Mouse (Mus musculus): ENCODE results near the gene Lsamp. TPM values are rescaled to one million over a fixed set of nuclear protein-coding genes. Genes with fewer than 3 reads are reported as not detected.

The Lsamp gene
- polyA plus RNA-seq, 1 experiment from 2014 or later = 106 TPM

DNA sequence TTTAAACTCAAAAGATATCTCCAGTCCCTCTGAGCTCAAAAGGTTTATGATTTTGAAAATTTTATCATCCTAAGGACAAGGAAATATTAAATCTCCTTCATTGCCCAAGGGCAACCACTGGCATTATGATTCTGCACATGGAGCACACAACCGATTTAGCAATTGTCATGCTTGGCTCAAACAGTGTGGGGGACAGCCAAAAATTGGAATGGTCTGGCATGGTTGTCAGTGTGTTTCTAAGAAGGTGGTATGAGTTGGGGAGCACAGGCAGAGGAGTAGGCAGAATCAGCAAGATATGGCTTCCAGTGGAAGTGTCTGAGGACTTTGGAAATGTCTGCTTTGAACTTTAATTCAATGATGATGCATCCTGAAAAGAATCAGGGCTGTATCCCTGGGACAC is 1639.7 kb downstream of the Lsamp start:
- H3K36me3 ChIP-seq (ENCODE audit: control insufficient read depth, insufficient read depth, low read length) = no peaks in the 10 kb centered on the region
- no peak overlapping the region for H3K27ac ChIP-seq (ENCODE audit: low read length)
- no peak overlapping the region for H3K9ac ChIP-seq (ENCODE audit: low read depth, low read length)
- no peak overlapping the region for H3K4me2 ChIP-seq (ENCODE audit: low read length)
- peaks cover 8% of the 10 kb centered on the region for H3K4me1 ChIP-seq (ENCODE audit: control insufficient read depth, insufficient read depth, low read length)
- no peaks in the 10 kb centered on the region for H3K9me3 ChIP-seq (replicated peaks; ENCODE audit: control insufficient read depth, low read length, poor library complexity, severe bottlenecking)
- ATAC-seq = no peak
- 66% methylated on average over 1 of the region's 1 CpGs for WGBS
- H3K27me3 ChIP-seq (ENCODE audit: control insufficient read depth, insufficient read depth, low read depth, low read length) = no peaks in the 10 kb centered on the region
- H3K4me3 ChIP-seq (ENCODE audit: low read depth, low read length) = no peak overlapping the region

DNA sequence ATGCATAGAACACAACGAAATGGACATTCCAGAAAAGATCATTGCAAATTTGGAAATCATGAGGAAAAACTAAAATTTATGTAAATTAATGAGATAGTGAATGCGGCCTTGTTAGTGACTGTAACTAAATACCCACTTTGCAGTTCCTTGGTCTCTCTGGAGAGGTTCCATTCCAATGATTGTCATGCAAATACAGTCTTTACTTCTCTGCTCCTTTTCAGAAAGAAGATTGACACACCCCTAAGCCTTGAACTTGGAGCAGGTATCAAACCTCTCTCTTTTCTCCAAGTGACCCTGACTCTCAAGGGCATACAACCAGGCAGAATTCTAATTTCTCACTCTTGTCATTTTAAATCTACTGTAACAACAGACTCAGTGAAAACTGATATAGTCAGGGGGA is 1649.7 kb downstream of the Lsamp start:
- Histone ChIP-seq H3K36me3 (ENCODE audit: control insufficient read depth, insufficient read depth, low read length) (no peaks in the 10 kb centered on the region), H3K9ac (ENCODE audit: low read depth, low read length) (no peak overlapping the region), H3K9me3 (replicated peaks; ENCODE audit: control insufficient read depth, low read length, poor library complexity, severe bottlenecking) (no peaks in the 10 kb centered on the region), H3K4me1 (ENCODE audit: control insufficient read depth, insufficient read depth, low read length) (peaks cover 2% of the 10 kb centered on the region; the same call in 1 of the 2 replicates), H3K4me3 (ENCODE audit: low read depth, low read length) (no peak overlapping the region), H3K4me2 (ENCODE audit: low read length) (no peak overlapping the region), H3K27ac (ENCODE audit: low read length) (no peak overlapping the region), H3K27me3 (ENCODE audit: control insufficient read depth, insufficient read depth, low read depth, low read length) (no peaks in the 10 kb centered on the region)
- ATAC-seq = no peak
- 23% methylated on average over 2 of the region's 2 CpGs for WGBS

DNA sequence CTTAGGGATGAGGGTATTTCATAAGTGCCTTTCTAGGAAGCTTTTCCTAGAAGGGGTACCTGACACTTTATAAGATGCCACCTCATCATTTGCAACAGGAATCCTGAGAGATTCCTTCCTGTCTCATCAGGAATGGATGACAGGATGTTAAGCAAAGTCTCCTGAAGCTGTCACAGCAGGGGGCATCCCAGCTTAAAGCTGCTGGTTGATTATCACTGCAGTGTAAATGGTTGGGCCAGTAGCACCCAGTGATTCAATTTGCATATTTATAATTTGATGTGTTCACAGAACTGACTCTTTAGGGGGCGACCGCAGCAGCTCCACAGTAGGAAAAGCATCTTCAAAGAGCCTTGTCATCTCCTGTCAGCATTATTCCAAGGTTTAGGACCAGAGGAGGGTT is 1656.7 kb downstream of the Lsamp start:
- H3K27me3 ChIP-seq (ENCODE audit: control insufficient read depth, insufficient read depth, low read depth, low read length) = no peaks in the 10 kb centered on the region
- peak; percentile 32; the same call in 1 of the 2 replicates for ATAC-seq
- 25% methylated on average over 2 of the region's 2 CpGs for WGBS

DNA sequence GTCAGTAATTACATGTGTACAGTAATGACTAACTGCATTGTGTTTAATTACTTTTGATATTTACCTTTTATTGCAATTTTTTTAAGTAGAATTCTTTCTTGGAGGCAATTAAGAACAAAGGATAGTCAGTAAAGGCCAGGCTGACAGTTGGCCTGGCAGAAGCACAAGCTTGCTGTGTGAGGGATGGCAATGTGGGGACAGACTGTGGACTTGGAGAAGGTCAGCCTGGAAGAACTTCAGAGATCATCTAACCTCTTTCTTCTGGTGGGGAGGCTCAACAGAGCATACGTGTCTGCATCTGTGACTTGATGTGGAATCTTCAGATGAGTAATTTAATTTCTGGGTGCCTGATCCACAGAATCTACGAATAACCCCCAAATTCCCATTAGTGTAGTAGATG is 1669.1 kb downstream of the Lsamp start:
- Histone ChIP-seq H3K9me3 (replicated peaks; ENCODE audit: control insufficient read depth, low read length, poor library complexity, severe bottlenecking) (no peaks in the 10 kb centered on the region), H3K4me3 (ENCODE audit: low read depth, low read length) (no peak overlapping the region), H3K27ac (ENCODE audit: low read length) (no peak overlapping the region), H3K9ac (ENCODE audit: low read depth, low read length) (no peak overlapping the region), H3K36me3 (ENCODE audit: control insufficient read depth, insufficient read depth, low read length) (no peaks in the 10 kb centered on the region), H3K4me2 (ENCODE audit: low read length) (no peak overlapping the region), H3K4me1 (ENCODE audit: control insufficient read depth, insufficient read depth, low read length) (no peaks in the 10 kb centered on the region), H3K27me3 (ENCODE audit: control insufficient read depth, insufficient read depth, low read depth, low read length) (no peaks in the 10 kb centered on the region)
- WGBS = 87% methylated on average over 2 of the region's 2 CpGs
- ATAC-seq = no peak

More for the DNA sequence above, 1656.7 kb downstream of the Lsamp start:
- H3K9ac ChIP-seq (ENCODE audit: low read depth, low read length) = no peak overlapping the region
- peaks cover under 1% of the 10 kb centered on the region; the same call in 1 of the 2 replicates for H3K4me1 ChIP-seq (ENCODE audit: control insufficient read depth, insufficient read depth, low read length)
- no peak overlapping the region for H3K27ac ChIP-seq (ENCODE audit: low read length)
- H3K4me3 ChIP-seq (ENCODE audit: low read depth, low read length) = no peak overlapping the region
- no peaks in the 10 kb centered on the region for H3K36me3 ChIP-seq (ENCODE audit: control insufficient read depth, insufficient read depth, low read length)
- H3K9me3 ChIP-seq (replicated peaks; ENCODE audit: control insufficient read depth, low read length, poor library complexity, severe bottlenecking) = no peaks in the 10 kb centered on the region
- no peak overlapping the region for H3K4me2 ChIP-seq (ENCODE audit: low read length)

DNA sequence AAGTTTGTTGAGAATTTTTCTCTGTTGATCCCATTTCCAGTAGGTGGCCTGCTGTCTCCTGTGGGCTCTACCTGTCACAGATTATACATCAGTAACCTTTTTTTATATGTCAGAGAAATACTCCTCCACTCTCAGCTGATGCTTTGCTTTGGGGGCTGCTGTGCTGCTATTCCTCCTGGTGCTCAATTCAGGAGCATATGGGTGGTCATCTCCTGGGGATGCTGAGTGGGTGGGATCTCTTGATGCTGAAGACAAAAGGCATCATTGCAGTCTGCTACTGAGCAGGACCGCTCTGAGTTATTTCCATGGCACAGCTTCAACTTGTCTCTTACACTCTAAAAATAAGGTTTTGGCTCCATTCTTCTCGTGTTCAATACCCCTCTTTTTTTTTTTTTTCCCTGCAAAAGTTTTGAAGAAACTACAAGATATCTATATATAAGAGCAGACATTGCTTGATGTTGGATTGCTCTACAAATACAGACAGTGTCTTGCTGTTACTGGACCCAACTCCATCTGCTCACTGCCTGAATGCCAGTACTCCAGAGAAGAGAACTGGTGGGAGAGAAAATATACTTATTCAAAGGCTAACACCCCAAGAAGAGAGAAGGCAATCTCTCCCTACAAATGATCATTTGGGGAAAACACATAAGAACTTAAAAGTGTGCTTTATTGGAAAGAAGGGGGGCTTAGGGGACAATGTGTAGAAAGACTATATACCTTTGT is 1690.3 kb downstream of the Lsamp start:
- H3K4me1 ChIP-seq (ENCODE audit: control insufficient read depth, insufficient read depth, low read length) = no peaks in the 10 kb centered on the region
- no peaks in the 10 kb centered on the region for H3K27me3 ChIP-seq (ENCODE audit: control insufficient read depth, insufficient read depth, low read depth, low read length)
- no peaks in the 10 kb centered on the region for H3K9me3 ChIP-seq (replicated peaks; ENCODE audit: control insufficient read depth, low read length, poor library complexity, severe bottlenecking)
- no peak overlapping the region for H3K27ac ChIP-seq (ENCODE audit: low read length)
- no peak overlapping the region for H3K4me3 ChIP-seq (ENCODE audit: low read depth, low read length)
- WGBS = 78% methylated on average over 2 of the region's 2 CpGs
- no peak overlapping the region for H3K4me2 ChIP-seq (ENCODE audit: low read length)
- H3K9ac ChIP-seq (ENCODE audit: low read depth, low read length) = no peak overlapping the region
- ATAC-seq = no peak
- H3K36me3 ChIP-seq (ENCODE audit: control insufficient read depth, insufficient read depth, low read length) = no peaks in the 10 kb centered on the region

DNA sequence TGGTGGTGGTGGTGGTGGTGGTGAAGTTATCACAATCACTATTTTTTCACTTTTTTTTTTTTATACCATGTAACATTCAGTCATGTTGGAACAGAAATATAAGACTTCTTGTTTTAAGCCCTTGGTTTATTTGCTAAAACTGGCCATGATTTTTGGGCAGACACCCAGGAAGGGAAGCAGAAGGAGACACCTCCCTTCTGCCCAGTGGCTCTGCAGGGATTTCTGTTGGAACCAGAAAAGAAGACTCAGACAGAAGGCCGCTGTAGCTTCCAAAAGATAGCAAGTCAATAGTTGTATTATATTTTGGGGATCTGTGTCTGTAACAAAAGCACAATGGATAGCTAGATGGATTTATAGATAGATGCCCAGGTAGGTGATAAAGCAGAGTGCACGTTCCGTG is 1691.6 kb downstream of the Lsamp start:
- H3K4me3 ChIP-seq (ENCODE audit: low read depth, low read length) = no peak overlapping the region
- WGBS = 86% methylated on average over 3 of the region's 3 CpGs

DNA sequence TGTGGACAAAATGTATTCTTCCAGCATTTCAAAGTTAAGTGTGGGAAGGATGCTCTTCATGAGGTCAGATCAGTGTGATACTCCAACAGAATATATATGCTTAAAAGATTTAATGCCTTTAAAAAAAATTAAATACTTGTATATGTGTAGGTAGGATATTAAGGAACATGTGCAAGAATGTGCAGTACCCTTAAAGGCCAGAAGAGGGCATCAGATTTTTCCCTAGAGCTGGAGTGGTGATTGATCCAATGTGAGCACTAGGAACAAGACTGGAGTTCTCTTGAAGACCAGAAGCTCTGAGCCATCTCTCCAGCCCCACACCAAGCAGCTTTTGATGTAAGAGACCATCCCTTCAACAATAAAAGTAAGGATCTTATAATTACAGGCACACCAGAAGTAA is 1708.3 kb downstream of the Lsamp start:
- no peak overlapping the region for H3K4me3 ChIP-seq (ENCODE audit: low read depth, low read length)
- H3K9me3 ChIP-seq (replicated peaks; ENCODE audit: control insufficient read depth, low read length, poor library complexity, severe bottlenecking) = no peaks in the 10 kb centered on the region
- H3K36me3 ChIP-seq (ENCODE audit: control insufficient read depth, insufficient read depth, low read length) = no peaks in the 10 kb centered on the region
- no peaks in the 10 kb centered on the region for H3K27me3 ChIP-seq (ENCODE audit: control insufficient read depth, insufficient read depth, low read depth, low read length)
- H3K27ac ChIP-seq (ENCODE audit: low read length) = no peak overlapping the region
- no peak overlapping the region for H3K4me2 ChIP-seq (ENCODE audit: low read length)
- no peaks in the 10 kb centered on the region for H3K4me1 ChIP-seq (ENCODE audit: control insufficient read depth, insufficient read depth, low read length)
- no peak for ATAC-seq
- no peak overlapping the region for H3K9ac ChIP-seq (ENCODE audit: low read depth, low read length)

More for the DNA sequence above, 1691.6 kb downstream of the Lsamp start:
- no peak overlapping the region for H3K4me2 ChIP-seq (ENCODE audit: low read length)
- no peaks in the 10 kb centered on the region for H3K36me3 ChIP-seq (ENCODE audit: control insufficient read depth, insufficient read depth, low read length)
- H3K9me3 ChIP-seq (replicated peaks; ENCODE audit: control insufficient read depth, low read length, poor library complexity, severe bottlenecking) = no peaks in the 10 kb centered on the region
- ATAC-seq = no peak
- H3K27ac ChIP-seq (ENCODE audit: low read length) = no peak overlapping the region
- no peaks in the 10 kb centered on the region for H3K27me3 ChIP-seq (ENCODE audit: control insufficient read depth, insufficient read depth, low read depth, low read length)
- H3K4me1 ChIP-seq (ENCODE audit: control insufficient read depth, insufficient read depth, low read length) = no peaks in the 10 kb centered on the region
- H3K9ac ChIP-seq (ENCODE audit: low read depth, low read length) = no peak overlapping the region

DNA sequence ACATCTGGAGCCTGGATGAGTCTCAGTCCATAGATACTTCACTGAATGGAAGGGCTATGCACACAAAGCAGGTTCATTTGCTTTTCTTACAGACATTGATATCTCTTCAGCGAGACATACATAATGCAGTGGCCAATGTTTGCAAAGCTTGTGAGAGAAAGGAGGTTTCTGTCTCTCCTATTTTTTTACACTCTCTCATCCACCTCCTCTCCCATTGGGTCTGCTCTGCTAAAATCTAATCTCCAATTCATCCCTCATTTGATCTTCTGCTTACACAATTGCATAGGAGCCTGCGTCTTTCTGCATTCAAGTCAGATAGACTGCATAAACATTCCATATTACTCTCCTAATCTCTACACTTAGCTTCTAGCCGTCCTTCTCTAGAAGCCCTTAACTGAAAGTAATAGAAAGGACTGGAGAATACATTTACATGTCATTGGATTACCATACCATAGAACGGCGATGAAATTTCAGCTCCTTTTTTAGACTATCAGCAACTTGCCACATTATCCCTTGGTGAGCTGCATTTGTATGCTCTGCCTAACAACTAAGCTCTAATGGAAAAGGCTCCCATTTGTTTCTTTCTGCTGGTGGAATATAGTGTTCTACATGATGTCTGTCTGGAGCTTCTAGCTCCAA is 1717.7 kb downstream of the Lsamp start:
- WGBS = 42% methylated on average over 5 of the region's 5 CpGs
- H3K9ac ChIP-seq (ENCODE audit: low read depth, low read length) = no peak overlapping the region

DNA sequence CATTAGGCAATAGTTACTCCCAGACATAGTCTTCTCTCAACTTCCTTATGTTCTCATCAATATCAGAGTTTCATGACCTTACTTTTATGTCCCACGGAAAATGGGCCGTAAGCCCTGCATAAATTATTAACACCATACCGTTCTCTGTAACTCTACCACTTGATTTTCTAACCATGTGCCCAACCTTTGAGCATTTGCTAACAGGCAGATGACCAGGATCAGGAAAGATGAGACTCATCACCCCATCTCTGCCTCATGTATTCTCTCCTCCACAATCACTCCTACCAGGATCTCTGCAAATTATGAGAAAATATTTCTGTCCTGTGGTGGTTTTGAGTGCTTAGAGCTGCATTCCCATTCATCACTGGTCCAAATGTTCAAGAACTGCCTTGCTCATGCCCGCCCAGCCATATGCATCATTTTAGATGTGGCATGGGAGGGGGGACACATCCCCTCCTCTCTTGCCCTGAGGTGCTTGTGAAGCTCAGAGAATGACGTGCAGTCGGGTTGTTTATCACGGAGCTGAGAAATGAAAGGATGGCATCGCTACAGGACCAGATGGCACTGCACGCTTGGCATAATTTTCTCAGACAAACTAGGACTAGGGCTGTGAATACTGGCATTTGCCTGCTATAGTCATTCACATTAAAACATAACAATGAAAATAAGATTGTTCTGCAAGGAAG is 1744.9 kb downstream of the Lsamp start:
- Histone ChIP-seq H3K9ac (ENCODE audit: low read depth, low read length) (no peak overlapping the region), H3K27ac (ENCODE audit: low read length) (no peak overlapping the region; the same call in 1 of the 2 replicates), H3K4me3 (ENCODE audit: low read depth, low read length) (no peak overlapping the region), H3K4me2 (ENCODE audit: low read length) (no peak overlapping the region), H3K36me3 (ENCODE audit: control insufficient read depth, insufficient read depth, low read length) (no peaks in the 10 kb centered on the region), H3K27me3 (ENCODE audit: control insufficient read depth, insufficient read depth, low read depth, low read length) (no peaks in the 10 kb centered on the region), H3K4me1 (ENCODE audit: control insufficient read depth, insufficient read depth, low read length) (no peaks in the 10 kb centered on the region), H3K9me3 (replicated peaks; ENCODE audit: control insufficient read depth, low read length, poor library complexity, severe bottlenecking) (no peaks in the 10 kb centered on the region)
- ATAC-seq = 0 out of 2 replicates have a peak, but pooled peaks have one; percentile 48
- 78% methylated on average over 9 of the region's 9 CpGs for WGBS

More for the DNA sequence above, 1717.7 kb downstream of the Lsamp start:
- H3K36me3 ChIP-seq (ENCODE audit: control insufficient read depth, insufficient read depth, low read length) = no peaks in the 10 kb centered on the region
- no peaks in the 10 kb centered on the region for H3K4me1 ChIP-seq (ENCODE audit: control insufficient read depth, insufficient read depth, low read length)
- no peaks in the 10 kb centered on the region for H3K27me3 ChIP-seq (ENCODE audit: control insufficient read depth, insufficient read depth, low read depth, low read length)
- no peak for ATAC-seq
- no peak overlapping the region for H3K4me2 ChIP-seq (ENCODE audit: low read length)
- no peaks in the 10 kb centered on the region for H3K9me3 ChIP-seq (replicated peaks; ENCODE audit: control insufficient read depth, low read length, poor library complexity, severe bottlenecking)
- no peak overlapping the region for H3K27ac ChIP-seq (ENCODE audit: low read length)
- no peak overlapping the region for H3K4me3 ChIP-seq (ENCODE audit: low read depth, low read length)

Data from midbrain, embryonic 16.5 days (tissue).